Mouse (Mus musculus) C2C12 (cell line): ENCODE results near the gene Idh2.

Source experiments
- CEBPB ChIP-seq: IDR thresholded peaks from one replicate; pipeline ENCODE4 v1.6.1; 2011; ENCODE audit warnings: low read depth, mild to moderate bottlenecking, control low read depth, moderate library complexity
- CTCF ChIP-seq: IDR thresholded peaks from one replicate; pipeline ENCODE4 v1.5.1; 2011; ENCODE audit not compliant: control insufficient read depth, insufficient read depth, insufficient read length
- FOSL1 ChIP-seq: IDR thresholded peaks from one replicate; pipeline ENCODE4 v1.8.0; 2011; ENCODE audit warnings: mild to moderate bottlenecking, low read length; ENCODE audit not compliant: poor library complexity, insufficient read depth, severe bottlenecking
- MAX ChIP-seq: IDR thresholded peaks from one replicate; pipeline ENCODE4 v1.6.1; 2011; ENCODE audit warnings: mild to moderate bottlenecking, control low read depth
- MYOD1 ChIP-seq: IDR thresholded peaks from one replicate; pipeline ENCODE4 v1.6.1; 2011; ENCODE audit warnings: low read depth; ENCODE audit not compliant: control insufficient read depth, insufficient read length
- MYOG ChIP-seq: IDR thresholded peaks from one replicate; pipeline ENCODE4 v1.6.1; 2011; ENCODE audit not compliant: control insufficient read depth, insufficient read length; ENCODE audit errors: extremely low read depth
- USF1 ChIP-seq: IDR thresholded peaks from one replicate; pipeline ENCODE4 v1.6.1; 2011; ENCODE audit warnings: low read depth, mild to moderate bottlenecking, control low read depth, moderate library complexity

- TF ChIP-seq CTCF (no peak), USF1 (no peak), MYOG (no peak), MAX (no peak), MYOD1 (no peak), CEBPB (no peak), FOSL1 (no peak)
Observed at GRCm38 (mm10) chr7:80103335-80103734, 11.9 kb downstream of the Idh2 start.
